Mouse (Mus musculus) embryonic fibroblast, embryonic 13.5 days (primary cell): Measurements from ENCODE around the gene Afg1l.

Source experiments
- CTCF ChIP-seq: IDR thresholded peaks from 2 replicates; pipeline ENCODE4 v1.5.1; 2011; ENCODE audit warnings: mild to moderate bottlenecking, control low read depth, low read length, moderate library complexity, borderline replicate concordance; ENCODE audit not compliant: insufficient read depth
- POLR2A ChIP-seq: IDR thresholded peaks from 2 replicates; pipeline ENCODE4 v1.6.1; 2011; ENCODE audit warnings: low read depth, mild to moderate bottlenecking, control low read depth, low read length, moderate library complexity

GRCm38 (mm10) chr10:42325305-42325704 lies 153.1 kb downstream of the Afg1l start:
- no peak for TF ChIP-seq CTCF
- no peak for TF ChIP-seq POLR2A
